Mouse (Mus musculus) megakaryocyte-erythroid progenitor cell, adult 5-6 weeks (primary cell): ENCODE data around the gene Aimp2. TPM values are rescaled to one million over a fixed set of nuclear protein-coding genes. Genes with fewer than 3 reads are reported as not detected.

Experiments
- ATAC-seq: replicated peaks from 2 replicates; pipeline ENCODE4 v1.8.0; 2016; ENCODE audit warnings: mild to moderate bottlenecking, inconsistent platforms; ENCODE audit not compliant: severe bottlenecking, poor library complexity, low FRiP score, low TSS enrichment
- total RNA-seq, 2 experiments: library from RNA; stranded (forward) in 1 of 2; stranded (reverse) in 1 of 2; fragments of 200-1000, 215-1000 nt in 1 of 2; fragments of >200 nt in 1 of 2; fragmentation: Nextera tagmentation in 1 of 2; gene quantifications; 2 replicates each; pipeline ENCODE4 v1.2.3; 2014 to 2017

Gene Aimp2
- total RNA-seq, 2 experiments from 2014 or later: 111 to 132 TPM

GRCm38 (mm10) chr5:143906429-143906828 is 3.2 kb downstream of the Aimp2 start:
- ATAC-seq: no peak

- peak; percentile 76 for ATAC-seq
Observed at GRCm38 (mm10) chr5:143903813-143904212, 5.8 kb downstream of the Aimp2 start.

DNA sequence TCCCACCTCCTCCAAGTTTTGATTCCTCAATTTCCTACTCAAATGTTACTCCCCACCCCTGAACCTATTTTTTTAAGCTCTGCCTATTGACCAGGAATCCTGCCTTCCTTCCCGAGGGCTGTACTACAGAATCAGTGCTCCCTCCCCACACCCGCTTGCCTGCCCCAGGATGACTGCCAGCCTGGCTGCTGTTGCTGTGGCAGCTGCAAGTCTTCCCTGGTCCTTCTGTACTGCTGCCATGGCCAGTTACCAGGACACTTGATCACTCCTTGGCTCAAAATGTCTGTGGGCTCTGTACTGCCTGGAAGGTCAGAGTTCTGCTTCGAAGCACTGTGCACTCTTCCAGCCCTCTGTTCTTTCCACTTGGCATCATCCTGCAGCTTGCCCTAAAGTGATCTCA is 7.5 kb downstream of the Aimp2 start:
- ATAC-seq: no peak

DNA sequence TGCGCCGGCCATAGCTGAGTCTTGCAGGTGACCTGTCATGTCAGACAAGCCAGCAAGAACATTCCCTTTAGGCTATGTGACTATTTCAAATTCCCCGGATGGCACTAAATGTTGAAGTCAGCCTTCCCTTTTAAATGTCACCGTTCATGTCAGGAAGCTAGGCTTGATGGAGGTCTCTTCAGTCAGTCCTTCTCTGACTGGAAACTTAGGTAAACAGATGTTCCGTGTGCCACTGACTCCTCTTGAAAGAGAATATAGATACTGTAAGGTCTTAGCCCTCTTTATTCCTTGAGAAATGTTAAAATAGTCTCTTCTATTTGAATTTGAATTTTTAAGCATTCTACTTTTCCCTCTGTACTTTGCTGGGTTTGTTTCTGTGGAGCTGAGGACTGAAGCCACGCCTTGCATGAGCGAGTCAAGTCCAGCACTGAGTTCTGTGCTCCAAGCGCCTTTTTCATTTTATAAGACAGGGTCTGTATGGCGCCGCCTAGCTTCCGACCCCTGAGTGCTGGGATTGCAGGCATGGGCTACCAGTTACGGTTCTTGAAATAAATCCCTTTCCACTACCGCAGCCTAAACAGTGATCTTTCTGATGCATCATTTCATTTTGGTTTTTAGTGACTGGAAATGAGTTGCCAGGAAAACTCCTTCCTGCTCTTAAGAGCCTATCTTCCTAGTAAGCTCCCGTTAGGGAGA is 11.9 kb downstream of the Aimp2 start, which contains the start of gene Ankrd61:
TSS of gene Ankrd61 (minus strand) at position 51 of the 696 bp plus-strand sequence.
- no peak for ATAC-seq

DNA sequence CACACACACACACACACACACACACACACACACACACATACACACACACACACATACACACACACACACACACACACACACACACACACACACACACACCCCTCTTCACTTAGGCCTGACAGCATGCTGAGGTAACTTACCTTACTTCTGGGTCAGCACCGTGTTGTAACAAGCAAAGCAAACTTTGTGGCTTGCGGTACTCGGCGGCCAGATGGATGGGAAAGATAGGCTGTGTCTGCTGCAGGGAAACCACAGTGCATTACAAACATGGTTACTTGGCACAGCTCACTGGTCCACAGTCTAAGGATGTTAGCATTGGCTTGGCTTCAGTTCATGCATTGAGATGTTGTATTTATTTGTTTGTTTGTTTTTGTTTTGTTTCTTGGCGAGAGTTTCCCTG is 16.3 kb downstream of the Aimp2 start:
- ATAC-seq: peak; percentile 96

- 0 out of 2 replicates have a peak, but pooled peaks have one; percentile 33 for ATAC-seq
Observed at GRCm38 (mm10) chr5:143892255-143892886, 17.3 kb downstream of the Aimp2 start.

GRCm38 (mm10) chr5:143890741-143891140 is 18.9 kb downstream of the Aimp2 start:
- ATAC-seq: no peak

GRCm38 (mm10) chr5:143885274-143885673 is 24.4 kb downstream of the Aimp2 start:
- ATAC-seq: no peak

GRCm38 (mm10) chr5:143874571-143874970 is 35.1 kb downstream of the Aimp2 start:
- peak; percentile 47; the same call in 1 of the 2 replicates for ATAC-seq

GRCm38 (mm10) chr5:143871547-143872169 is 38.0 kb downstream of the Aimp2 start:
- no peak for ATAC-seq

Other genes with a start within 250 kb of the Aimp2 start
- gene Usp42, start 177.6 kb downstream of the Aimp2 start, total RNA-seq (2014; fragmentation: Nextera tagmentation): 11.0 and 15.7 TPM in 2 replicates
- 9.2 and 18.7 TPM in 2 replicates for gene Usp42, start 177.6 kb downstream of the Aimp2 start, total RNA-seq (2017)
- 42.5 and 46.7 TPM in 2 replicates for gene Eif2ak1, start 92.1 kb downstream of the Aimp2 start, total RNA-seq (2014; fragmentation: Nextera tagmentation)
- 40.8 and 64.6 TPM in 2 replicates for gene Eif2ak1, start 92.1 kb downstream of the Aimp2 start, total RNA-seq (2017)
- gene Ankrd61, start 12.2 kb downstream of the Aimp2 start, total RNA-seq (2014; fragmentation: Nextera tagmentation): 1.6 TPM in 1 of 2 replicates, not detected in the other
- not detected in 2 replicates for gene Ankrd61, start 12.2 kb downstream of the Aimp2 start, total RNA-seq (2017)
- 20.5 and 35.7 TPM in 2 replicates for gene Pms2, start 117 bp upstream of the Aimp2 start, total RNA-seq (2014; fragmentation: Nextera tagmentation)
- 39.9 and 41.4 TPM in 2 replicates for gene Pms2, start 117 bp upstream of the Aimp2 start, total RNA-seq (2017)
- gene Gm42421, start 18.3 kb upstream of the Aimp2 start, total RNA-seq (2014; fragmentation: Nextera tagmentation): not detected in 2 replicates
- not detected in 2 replicates for gene Gm42421, start 18.3 kb upstream of the Aimp2 start, total RNA-seq (2017)
- 0.98 and 1.8 TPM in 2 replicates for gene Rsph10b, start 23.2 kb upstream of the Aimp2 start, total RNA-seq (2014; fragmentation: Nextera tagmentation)
- gene Rsph10b, start 23.2 kb upstream of the Aimp2 start, total RNA-seq (2017): not detected in 2 replicates
- gene Ccz1, start 105.0 kb upstream of the Aimp2 start, total RNA-seq (2014; fragmentation: Nextera tagmentation): 72.5 and 74.1 TPM in 2 replicates
- 91.1 and 98.6 TPM in 2 replicates for gene Ccz1, start 105.0 kb upstream of the Aimp2 start, total RNA-seq (2017)
- not detected in 2 replicates for gene Ocm, start 116.8 kb upstream of the Aimp2 start, total RNA-seq (2014; fragmentation: Nextera tagmentation)
- gene Ocm, start 116.8 kb upstream of the Aimp2 start, total RNA-seq (2017): not detected in 2 replicates
- 12.5 and 22.1 TPM in 2 replicates for gene Lmtk2, start 190.6 kb upstream of the Aimp2 start, total RNA-seq (2014; fragmentation: Nextera tagmentation)
- gene Lmtk2, start 190.6 kb upstream of the Aimp2 start, total RNA-seq (2017): 9.2 and 12.2 TPM in 2 replicates